Mouse (Mus musculus): ENCODE measurements around the gene Npsr1. TPM values are rescaled to one million over a fixed set of nuclear protein-coding genes. Genes with fewer than 3 reads are reported as not detected.
A peak's percentile ranks its signal among the peaks of the same experiment; 100 is the strongest.

The Npsr1 gene
- total RNA-seq (2021) (not detected), polyA plus RNA-seq (2012; rRNA removed) (not detected in 2 replicates)
- long read RNA-seq: 0 reads

- DNase-seq: no peak
These were observed at the start of gene Npsr1 for GRCm38 (mm10) chr9:24097696-24098095. Gene Npsr1, plus strand, starts transcription at chr9:24097996.

GRCm38 (mm10) chr9:24051538-24051937 is 46.3 kb upstream of the Npsr1 start:
- no peak for DNase-seq

GRCm38 (mm10) chr9:24063251-24063650 is 34.5 kb upstream of the Npsr1 start:
- no peak for DNase-seq

GRCm38 (mm10) chr9:24071664-24072063 is 26.1 kb upstream of the Npsr1 start:
- no peak for DNase-seq

- no peak for DNase-seq
These were observed 20.2 kb upstream of the Npsr1 start for GRCm38 (mm10) chr9:24077596-24077995.

GRCm38 (mm10) chr9:24091875-24092274 is 5.9 kb upstream of the Npsr1 start:
- no peak for DNase-seq

GRCm38 (mm10) chr9:24098526-24098925 is 730 bp downstream of the Npsr1 start:
- DNase-seq: no peak

- no peak for DNase-seq
These were observed 1.8 kb downstream of the Npsr1 start for GRCm38 (mm10) chr9:24099631-24100030.

- peak; percentile 23 for DNase-seq
These were observed 21.6 kb downstream of the Npsr1 start for GRCm38 (mm10) chr9:24119423-24119822.

DNA sequence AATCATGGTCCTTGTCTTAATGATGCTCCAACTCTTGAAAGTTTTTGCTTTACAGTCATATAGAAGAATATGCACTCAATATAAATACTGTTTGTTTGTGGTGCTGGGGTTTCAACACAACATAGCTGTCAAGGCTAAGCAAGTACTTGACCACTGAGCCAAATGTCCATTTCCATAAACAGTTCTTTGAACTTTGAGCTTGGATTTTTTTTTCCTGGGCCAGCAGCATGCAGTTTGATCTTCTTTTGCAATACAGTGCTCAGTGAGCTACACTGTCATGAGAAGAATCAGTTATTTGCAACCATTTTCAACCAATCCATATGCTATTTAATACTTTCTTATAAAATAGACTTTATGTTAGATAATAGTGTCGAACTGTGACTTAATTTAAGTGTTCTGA is 35.3 kb downstream of the Npsr1 start:
- DNase-seq: no peak

- no peak for DNase-seq
These were observed 38.6 kb downstream of the Npsr1 start for GRCm38 (mm10) chr9:24136354-24136753.

GRCm38 (mm10) chr9:24144341-24144740 is 46.5 kb downstream of the Npsr1 start:
- no peak for DNase-seq

- DNase-seq: no peak
These were observed 59.4 kb downstream of the Npsr1 start for GRCm38 (mm10) chr9:24157208-24157607.

DNA sequence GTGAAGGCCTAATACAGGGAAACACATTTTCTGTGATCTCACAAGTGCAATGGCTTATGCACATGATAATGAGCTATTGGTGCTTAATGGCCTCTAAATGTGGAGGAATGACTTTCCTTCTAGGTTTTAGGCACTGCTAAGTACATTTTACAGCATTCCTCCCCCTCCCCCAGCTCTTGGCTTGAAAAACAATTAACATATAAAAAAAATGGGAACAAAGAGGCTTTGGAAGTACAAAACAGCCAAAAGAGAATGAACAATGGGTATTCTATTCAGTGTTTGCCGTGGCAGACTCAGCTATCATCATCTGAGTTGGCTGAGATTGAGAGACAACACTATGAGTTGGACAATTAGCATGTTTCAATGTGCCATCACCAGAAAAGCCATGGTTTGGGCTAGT is 62.6 kb downstream of the Npsr1 start:
- DNase-seq: no peak

- no peak for DNase-seq
These were observed 70.7 kb downstream of the Npsr1 start for GRCm38 (mm10) chr9:24168501-24168900.

DNA sequence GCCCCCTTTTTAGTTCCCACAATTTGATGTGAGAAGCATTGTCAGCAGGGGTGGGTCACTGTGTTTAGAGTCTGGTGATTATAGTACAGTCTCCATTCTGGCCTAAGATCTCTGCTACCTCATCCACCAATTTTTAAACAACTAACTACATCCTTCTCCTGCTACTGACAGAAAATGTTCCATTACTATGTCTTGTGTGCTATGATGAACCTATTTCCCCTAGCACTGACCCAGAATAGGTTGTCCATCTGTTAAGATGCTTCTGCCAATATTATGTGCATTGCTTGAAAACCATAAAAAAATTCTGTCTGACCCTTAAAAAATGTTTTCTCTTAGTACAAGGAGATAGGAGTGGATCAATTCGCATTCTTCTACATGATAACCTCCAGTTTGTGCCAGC is 72.9 kb downstream of the Npsr1 start:
- DNase-seq: no peak

DNA sequence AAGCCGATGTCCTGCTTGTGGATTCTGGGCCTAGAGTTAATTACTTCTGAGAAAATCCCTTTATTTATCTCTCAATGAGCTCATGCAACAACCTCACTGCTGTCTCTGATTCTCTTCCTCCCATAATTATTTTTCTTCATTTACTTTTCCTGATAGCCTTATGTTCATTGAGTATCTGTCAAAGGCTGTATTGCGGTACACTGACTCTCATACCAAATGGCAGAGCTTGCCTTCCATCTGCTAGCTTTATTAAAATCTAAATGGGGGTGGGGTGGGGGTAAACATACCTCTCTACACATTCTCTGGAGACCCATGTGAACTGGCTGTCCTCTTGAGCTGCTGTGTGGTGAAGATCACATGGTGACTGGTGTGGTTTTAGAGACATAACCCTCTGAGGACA is 80.9 kb downstream of the Npsr1 start:
- DNase-seq: no peak

DNA sequence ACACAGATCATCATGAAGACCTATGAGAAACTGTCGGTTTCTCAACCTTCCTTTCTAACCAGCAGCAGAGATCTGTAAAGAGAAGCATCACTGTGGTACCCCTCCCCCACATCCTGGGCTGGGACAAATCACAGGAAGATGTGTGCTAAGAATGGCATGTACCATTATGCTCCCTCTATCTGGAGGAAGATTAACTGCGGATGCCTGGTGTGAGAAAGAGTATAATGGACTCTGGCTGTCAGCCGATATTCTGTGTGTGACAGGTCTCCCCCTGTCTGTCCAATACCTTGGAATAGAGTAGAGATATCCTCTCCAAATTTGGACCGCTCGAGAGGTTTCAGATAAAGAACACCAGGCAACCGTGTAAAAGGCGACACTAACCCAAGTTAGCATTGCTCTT is 83.1 kb downstream of the Npsr1 start:
- DNase-seq: no peak

GRCm38 (mm10) chr9:24186289-24186688 is 88.5 kb downstream of the Npsr1 start:
- no peak for DNase-seq

DNA sequence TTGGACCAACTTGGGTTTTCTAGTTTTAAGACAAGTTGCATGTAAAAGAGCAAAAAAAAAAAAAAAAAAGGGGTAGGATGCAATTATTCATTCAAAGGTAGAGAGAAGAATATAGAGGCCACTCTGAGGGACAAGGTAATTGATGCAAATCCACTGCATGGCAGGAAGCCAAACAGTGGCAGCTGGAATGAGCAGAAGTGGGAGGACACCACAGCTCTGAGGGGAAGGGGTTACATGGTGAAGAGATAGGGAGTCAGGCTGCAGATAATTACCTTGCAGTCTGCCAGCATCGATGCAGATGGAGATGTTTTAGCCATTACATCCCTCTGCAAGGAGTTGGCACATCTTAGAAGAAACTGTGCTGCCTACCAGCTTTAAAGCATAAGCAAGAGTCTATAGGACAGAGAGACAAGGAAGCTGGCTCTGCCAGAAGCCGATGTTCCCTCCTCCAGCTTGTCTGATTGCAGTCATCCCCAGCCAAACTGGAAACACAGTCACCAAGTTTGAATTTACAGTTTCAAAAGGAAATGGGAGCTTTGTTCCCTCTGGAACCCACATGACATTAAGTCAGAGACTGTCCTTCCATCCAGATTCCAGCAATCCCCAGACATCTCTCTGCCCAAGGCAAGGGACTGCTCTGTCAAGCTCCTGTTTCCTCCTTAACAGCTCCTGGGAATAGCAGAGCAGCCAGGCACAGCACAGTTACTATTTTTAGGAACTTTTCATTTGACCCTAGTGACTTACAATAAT is 91.9 kb downstream of the Npsr1 start:
- no peak for DNase-seq

GRCm38 (mm10) chr9:24190261-24190588 is 92.4 kb downstream of the Npsr1 start:
- no peak for DNase-seq

DNA sequence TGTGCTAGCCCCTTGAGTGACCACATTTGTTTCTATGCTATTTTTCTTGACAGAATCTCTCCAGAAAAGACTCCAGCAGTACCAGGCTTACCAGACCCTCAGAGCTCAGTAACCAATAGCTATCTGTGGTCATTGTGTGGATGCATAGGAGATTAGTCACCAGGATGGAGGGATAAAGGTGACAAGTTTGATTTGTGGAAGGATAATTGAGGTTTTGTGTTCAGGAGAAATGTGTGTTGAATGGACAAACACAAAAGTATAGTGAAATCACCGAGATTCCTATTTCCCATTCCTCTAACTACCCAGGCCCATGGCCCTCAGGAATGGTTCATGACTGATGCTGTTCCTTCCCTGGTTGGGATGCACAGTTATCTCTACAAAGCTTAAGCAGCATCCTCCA is 100.5 kb downstream of the Npsr1 start:
- DNase-seq: no peak

DNA sequence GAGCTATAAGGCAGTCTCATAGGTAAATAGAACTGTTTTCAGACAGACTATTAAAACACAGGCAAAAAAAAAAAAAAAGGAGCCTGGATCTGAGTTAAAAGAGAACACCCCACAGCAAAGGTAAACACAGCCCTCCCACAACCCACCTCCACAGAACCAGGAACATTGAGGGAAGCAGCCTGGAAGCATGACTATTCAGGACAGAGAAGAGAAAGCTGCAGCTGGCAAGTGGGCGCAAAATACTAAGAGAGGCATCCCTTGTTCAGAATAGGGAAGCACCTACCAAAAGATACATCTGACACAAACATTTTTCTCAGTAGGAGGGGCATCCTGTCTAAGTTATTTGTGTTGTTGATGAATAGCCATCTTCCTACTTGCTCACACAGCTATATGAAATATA is 113.8 kb downstream of the Npsr1 start:
- no peak for DNase-seq

- no peak for DNase-seq
These were observed 119.9 kb downstream of the Npsr1 start for GRCm38 (mm10) chr9:24217721-24218120.

DNA sequence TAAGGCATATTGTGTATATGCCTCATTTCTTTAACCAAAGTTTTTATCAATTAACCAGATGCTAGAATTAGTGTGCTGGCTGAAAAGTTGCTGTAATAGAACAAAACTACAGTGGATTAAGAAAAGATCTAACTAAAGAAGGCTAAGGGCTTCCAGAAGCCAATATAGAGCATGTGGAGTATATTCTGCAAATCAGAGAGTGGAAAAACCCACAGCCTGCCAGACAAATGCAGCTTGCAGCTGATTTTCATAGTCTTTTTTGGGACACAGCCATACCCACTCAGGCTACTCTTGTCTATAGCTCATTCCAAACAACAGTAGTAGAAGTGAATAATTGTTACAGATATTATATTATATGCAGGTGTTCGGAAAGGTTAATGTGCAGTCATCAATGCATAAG is 138.7 kb downstream of the Npsr1 start:
- DNase-seq: no peak

All from adrenal gland, adult 2 months (tissue).